Mouse (Mus musculus): ENCODE data around the gene Cd70. TPM values are rescaled to one million over a fixed set of nuclear protein-coding genes. Genes with fewer than 3 reads are reported as not detected.
"Not testable (repeated sequence)": the region's sequence is repeated elsewhere in the genome, so short reads cannot be mapped to it uniquely, and the experiment has no call there.

The Cd70 gene
- polyA plus RNA-seq, 1 experiment from 2014 or later, result 0.15 TPM

GRCm38 (mm10) chr17:57170616-57171260 is 21.2 kb upstream of the Cd70 start:
- Histone ChIP-seq H3K27ac (no peak overlapping the region), H3K36me3 (no peaks in the 10 kb centered on the region), H3K9me3 (no peaks in the 10 kb centered on the region), H3K4me3 (replicated peaks) (no peak overlapping the region), H3K9ac (no peak overlapping the region), H3K4me2 (no peak overlapping the region), H3K27me3 (replicated peaks) (no peaks in the 10 kb centered on the region), H3K4me1 (no peaks in the 10 kb centered on the region)
- WGBS, result 52% methylated on average over 5 of the region's 5 CpGs
- no peak for ATAC-seq (ENCODE audit: insufficient read depth, low FRiP score, low read depth)

DNA sequence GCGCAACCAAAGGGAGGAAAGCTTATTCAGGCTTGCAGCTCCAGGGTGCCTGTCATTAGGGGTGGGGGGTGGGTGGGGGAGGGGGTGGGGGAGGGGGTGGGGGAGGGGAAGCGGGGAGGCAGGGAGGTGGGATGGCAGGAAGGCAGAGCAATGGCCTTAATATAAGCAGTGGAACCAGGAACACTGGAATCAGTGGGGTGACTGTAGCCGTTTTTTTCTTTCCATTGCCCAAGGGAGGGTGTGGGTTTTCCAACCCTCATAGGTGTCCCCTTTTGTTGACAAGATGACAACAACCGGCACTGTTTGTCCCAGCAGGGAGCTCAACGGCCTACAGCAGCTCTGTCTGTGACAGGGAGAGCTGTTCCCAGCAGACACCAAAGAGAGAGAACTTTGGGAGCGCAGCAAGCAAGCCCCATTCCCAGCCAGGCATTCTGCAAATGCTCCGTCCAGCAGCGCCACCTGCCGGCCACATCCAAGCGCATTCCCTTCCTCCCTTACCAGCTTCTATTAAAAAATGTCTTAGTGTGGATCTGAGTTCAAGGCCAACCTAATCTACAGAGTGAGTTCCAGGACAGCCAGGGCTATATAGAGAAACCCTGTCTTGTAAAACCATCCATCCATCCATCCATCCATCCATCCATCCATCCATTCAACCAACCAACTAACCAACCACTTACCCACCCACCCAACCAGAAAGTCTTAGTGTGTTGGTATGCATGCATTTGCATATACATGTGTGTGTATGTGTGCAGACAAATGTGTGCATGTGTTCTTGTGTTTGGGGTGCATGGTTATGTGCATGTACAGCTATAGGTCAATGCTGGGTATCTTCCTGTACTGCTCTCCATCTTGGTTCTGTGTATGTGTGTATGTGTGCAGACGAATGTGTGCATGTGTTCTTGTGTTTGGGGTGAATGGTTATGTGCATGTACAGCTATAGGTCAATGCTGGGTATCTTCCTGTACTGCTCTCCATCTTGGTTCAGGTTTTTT is 17.5 kb upstream of the Cd70 start:
- Histone ChIP-seq H3K9ac (no peak overlapping the region), H3K27ac (no peak overlapping the region), H3K36me3 (no peaks in the 10 kb centered on the region), H3K4me2 (no peak overlapping the region), H3K4me1 (no peaks in the 10 kb centered on the region), H3K9me3 (no peaks in the 10 kb centered on the region), H3K27me3 (replicated peaks) (no peaks in the 10 kb centered on the region), H3K4me3 (replicated peaks) (no peak overlapping the region)
- 11% methylated on average over 11 of the region's 11 CpGs for WGBS
- peak; percentile 68 for ATAC-seq (ENCODE audit: insufficient read depth, low FRiP score, low read depth)

GRCm38 (mm10) chr17:57153787-57154186 is 4.2 kb upstream of the Cd70 start:
- Histone ChIP-seq H3K4me1 (peaks cover 8% of the 10 kb centered on the region; the same call in 1 of the 2 replicates), H3K9me3 (no peaks in the 10 kb centered on the region), H3K4me2 (no peak overlapping the region), H3K36me3 (no peaks in the 10 kb centered on the region), H3K4me3 (replicated peaks) (no peak overlapping the region), H3K27ac (no peak overlapping the region), H3K27me3 (replicated peaks) (peaks cover 17% of the 10 kb centered on the region), H3K9ac (no peak overlapping the region)
- WGBS, result 77% methylated on average over 4 of the region's 4 CpGs
- ATAC-seq (ENCODE audit: insufficient read depth, low FRiP score, low read depth), result no peak

DNA sequence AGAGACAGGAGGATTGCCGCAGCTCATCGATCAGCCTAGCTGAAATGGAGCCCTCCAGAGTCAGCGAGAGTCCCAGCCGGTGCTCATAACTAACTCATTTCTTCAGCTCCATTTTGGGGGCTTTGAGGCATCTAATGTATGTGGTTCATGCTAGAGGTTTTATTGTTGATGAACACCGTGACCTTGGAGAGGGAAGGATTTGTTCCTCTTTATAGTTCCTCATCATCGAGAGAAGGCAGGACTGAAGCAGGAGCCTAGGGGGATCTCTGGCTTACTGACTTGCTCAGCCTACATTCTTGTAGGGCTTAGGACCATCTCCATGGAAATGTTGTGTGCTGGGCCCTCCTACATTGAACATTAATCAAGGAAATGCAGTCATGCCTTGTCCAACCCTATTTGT is 3.4 kb upstream of the Cd70 start:
- H3K4me3 ChIP-seq (replicated peaks), result no peak overlapping the region
- 88% methylated on average over 6 of the region's 6 CpGs for WGBS
- no peaks in the 10 kb centered on the region for H3K36me3 ChIP-seq
- H3K9ac ChIP-seq, result no peak overlapping the region
- no peak overlapping the region for H3K27ac ChIP-seq
- peaks cover 8% of the 10 kb centered on the region; the same call in 1 of the 2 replicates for H3K4me1 ChIP-seq
- H3K9me3 ChIP-seq, result no peaks in the 10 kb centered on the region
- ATAC-seq (ENCODE audit: insufficient read depth, low FRiP score, low read depth), result no peak
- peaks cover 24% of the 10 kb centered on the region for H3K27me3 ChIP-seq (replicated peaks)
- H3K4me2 ChIP-seq, result no peak overlapping the region

- Histone ChIP-seq H3K4me1 (peaks cover 8% of the 10 kb centered on the region; the same call in 1 of the 2 replicates), H3K4me2 (no peak overlapping the region), H3K9me3 (no peaks in the 10 kb centered on the region), H3K4me3 (replicated peaks) (no peak overlapping the region), H3K27me3 (replicated peaks) (peaks cover 28% of the 10 kb centered on the region), H3K9ac (no peak overlapping the region), H3K36me3 (no peaks in the 10 kb centered on the region), H3K27ac (no peak overlapping the region)
- ATAC-seq (ENCODE audit: insufficient read depth, low FRiP score, low read depth), result no peak
- WGBS, result 73% methylated on average over 4 of the region's 4 CpGs
Observed at GRCm38 (mm10) chr17:57148343-57148742, 1.2 kb downstream of the Cd70 start.

DNA sequence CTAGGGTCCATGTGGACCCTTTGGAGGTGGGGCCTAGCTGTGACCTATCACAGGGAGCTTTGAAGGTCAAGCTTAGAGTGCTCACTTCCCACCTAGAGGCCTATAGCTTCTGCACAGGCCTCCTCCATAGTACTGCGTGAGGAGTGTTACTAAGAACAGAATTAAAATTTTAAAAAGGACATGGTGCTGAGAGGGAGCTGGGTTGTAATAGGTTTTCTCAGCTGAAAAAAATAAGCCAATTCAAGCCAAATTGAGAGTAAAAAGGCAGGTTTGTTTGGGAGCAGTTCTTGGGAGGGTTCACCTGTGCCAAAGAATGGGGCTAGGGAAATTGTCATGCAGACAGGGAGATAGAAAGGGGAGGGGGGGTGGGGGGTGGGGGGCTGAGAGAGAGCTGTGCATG is 4.5 kb downstream of the Cd70 start:
- ATAC-seq (ENCODE audit: insufficient read depth, low FRiP score, low read depth), result no peak
- 72% methylated on average over 1 of the region's 1 CpGs for WGBS

DNA sequence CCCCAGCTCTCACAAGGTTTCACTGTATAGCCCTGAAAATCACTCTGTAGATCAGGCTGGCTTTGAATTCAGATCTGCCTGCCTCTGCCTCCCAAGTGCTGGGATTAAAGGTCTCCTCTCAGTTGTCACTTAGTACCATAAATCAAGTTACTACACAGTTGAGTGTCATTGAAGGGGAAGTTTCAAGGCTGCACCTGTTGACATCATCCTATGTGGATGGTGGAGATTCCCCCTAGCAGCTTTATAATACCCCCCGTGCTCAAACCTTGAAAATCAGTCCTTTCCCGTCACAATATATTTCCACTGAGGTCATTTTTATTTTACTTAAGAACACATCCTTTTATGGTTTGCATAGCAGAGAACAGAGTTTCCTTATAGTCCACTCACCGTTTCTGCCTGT is 5.9 kb downstream of the Cd70 start:
- WGBS, result 65% methylated on average over 3 of the region's 3 CpGs
- no peak for ATAC-seq (ENCODE audit: insufficient read depth, low FRiP score, low read depth)
- no peaks in the 10 kb centered on the region for H3K36me3 ChIP-seq

More for the DNA sequence above, 4.5 kb downstream of the Cd70 start:
- Histone ChIP-seq H3K9me3 (no peaks in the 10 kb centered on the region), H3K36me3 (no peaks in the 10 kb centered on the region), H3K27me3 (replicated peaks) (peaks cover 25% of the 10 kb centered on the region), H3K4me1 (peaks cover 8% of the 10 kb centered on the region; the same call in 1 of the 2 replicates), H3K4me3 (replicated peaks) (no peak overlapping the region), H3K9ac (no peak overlapping the region), H3K27ac (no peak overlapping the region), H3K4me2 (no peak overlapping the region)

GRCm38 (mm10) chr17:57139708-57140107 is 9.9 kb downstream of the Cd70 start:
- ATAC-seq (ENCODE audit: insufficient read depth, low FRiP score, low read depth), result no peak
- Histone ChIP-seq H3K9ac (no peak overlapping the region), H3K4me1 (no peaks in the 10 kb centered on the region), H3K4me3 (replicated peaks) (no peak overlapping the region), H3K4me2 (no peak overlapping the region), H3K36me3 (no peaks in the 10 kb centered on the region), H3K9me3 (no peaks in the 10 kb centered on the region), H3K27me3 (replicated peaks) (no peaks in the 10 kb centered on the region), H3K27ac (no peak overlapping the region)
- 84% methylated on average over 3 of the region's 3 CpGs for WGBS

More for the DNA sequence above, 5.9 kb downstream of the Cd70 start:
- Histone ChIP-seq H3K4me1 (no peaks in the 10 kb centered on the region), H3K27ac (no peak overlapping the region), H3K27me3 (replicated peaks) (peaks cover 11% of the 10 kb centered on the region), H3K4me3 (replicated peaks) (no peak overlapping the region), H3K4me2 (no peak overlapping the region), H3K9ac (no peak overlapping the region), H3K9me3 (no peaks in the 10 kb centered on the region)

DNA sequence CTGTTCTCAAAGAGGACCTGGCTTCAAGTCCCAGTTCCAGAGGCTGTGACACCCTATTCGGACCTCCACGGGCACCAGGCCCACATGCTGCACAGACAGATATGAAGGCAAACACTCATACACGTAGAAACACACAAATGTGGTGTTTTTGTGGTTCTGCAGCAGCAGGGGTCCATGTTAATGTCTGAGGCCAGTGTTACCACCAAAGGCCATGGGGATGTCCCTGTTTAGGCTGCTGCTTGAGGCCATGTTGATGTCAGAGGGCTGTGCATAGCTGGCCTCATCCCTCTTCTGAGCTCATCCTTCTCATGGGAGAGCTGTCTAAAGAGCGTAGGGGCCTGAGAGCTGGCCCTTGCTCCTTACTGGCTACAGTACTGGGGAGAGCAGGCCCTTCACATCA is 10.9 kb downstream of the Cd70 start:
- ATAC-seq (ENCODE audit: insufficient read depth, low FRiP score, low read depth), result no peak
- no peaks in the 10 kb centered on the region for H3K4me1 ChIP-seq
- H3K4me3 ChIP-seq (replicated peaks), result no peak overlapping the region
- H3K36me3 ChIP-seq, result no peaks in the 10 kb centered on the region
- H3K27me3 ChIP-seq (replicated peaks), result no peaks in the 10 kb centered on the region
- WGBS, result 89% methylated on average over 4 of the region's 4 CpGs
- H3K9ac ChIP-seq, result no peak overlapping the region
- H3K9me3 ChIP-seq, result no peaks in the 10 kb centered on the region
- no peak overlapping the region for H3K27ac ChIP-seq
- no peak overlapping the region for H3K4me2 ChIP-seq

GRCm38 (mm10) chr17:57135635-57136034 is 13.9 kb downstream of the Cd70 start:
- Histone ChIP-seq H3K36me3 (no peaks in the 10 kb centered on the region), H3K4me2 (no peak overlapping the region), H3K4me1 (no peaks in the 10 kb centered on the region), H3K27ac (no peak overlapping the region), H3K9me3 (no peaks in the 10 kb centered on the region), H3K27me3 (replicated peaks) (no peaks in the 10 kb centered on the region), H3K9ac (no peak overlapping the region), H3K4me3 (replicated peaks) (no peak overlapping the region)
- no peak for ATAC-seq (ENCODE audit: insufficient read depth, low FRiP score, low read depth)
- 73% methylated on average over 3 of the region's 3 CpGs for WGBS

- no peaks in the 10 kb centered on the region for H3K9me3 ChIP-seq
- ATAC-seq (ENCODE audit: insufficient read depth, low FRiP score, low read depth), result no peak
- no peak overlapping the region for H3K4me3 ChIP-seq (replicated peaks)
- H3K4me2 ChIP-seq, result no peak overlapping the region
- H3K4me1 ChIP-seq, result no peaks in the 10 kb centered on the region
- no peaks in the 10 kb centered on the region for H3K27me3 ChIP-seq (replicated peaks)
- WGBS, result 71% methylated on average over 2 of the region's 2 CpGs
- H3K27ac ChIP-seq, result no peak overlapping the region
- no peaks in the 10 kb centered on the region for H3K36me3 ChIP-seq
- H3K9ac ChIP-seq, result no peak overlapping the region
Observed at GRCm38 (mm10) chr17:57134693-57135092, 14.9 kb downstream of the Cd70 start.

- not testable (repeated sequence) for ATAC-seq (ENCODE audit: insufficient read depth, low FRiP score, low read depth); H3K4me3 ChIP-seq (replicated peaks); H3K4me1 ChIP-seq; H3K4me2 ChIP-seq; H3K27ac ChIP-seq; H3K9me3 ChIP-seq; H3K27me3 ChIP-seq (replicated peaks); H3K36me3 ChIP-seq; H3K9ac ChIP-seq
- WGBS, result 12% methylated on average over 3 of the region's 3 CpGs
Observed at GRCm38 (mm10) chr17:57134021-57134420, 15.6 kb downstream of the Cd70 start.
